Mouse (Mus musculus): ENCODE measurements around the gene Pstpip1.

Gene Pstpip1

DNA sequence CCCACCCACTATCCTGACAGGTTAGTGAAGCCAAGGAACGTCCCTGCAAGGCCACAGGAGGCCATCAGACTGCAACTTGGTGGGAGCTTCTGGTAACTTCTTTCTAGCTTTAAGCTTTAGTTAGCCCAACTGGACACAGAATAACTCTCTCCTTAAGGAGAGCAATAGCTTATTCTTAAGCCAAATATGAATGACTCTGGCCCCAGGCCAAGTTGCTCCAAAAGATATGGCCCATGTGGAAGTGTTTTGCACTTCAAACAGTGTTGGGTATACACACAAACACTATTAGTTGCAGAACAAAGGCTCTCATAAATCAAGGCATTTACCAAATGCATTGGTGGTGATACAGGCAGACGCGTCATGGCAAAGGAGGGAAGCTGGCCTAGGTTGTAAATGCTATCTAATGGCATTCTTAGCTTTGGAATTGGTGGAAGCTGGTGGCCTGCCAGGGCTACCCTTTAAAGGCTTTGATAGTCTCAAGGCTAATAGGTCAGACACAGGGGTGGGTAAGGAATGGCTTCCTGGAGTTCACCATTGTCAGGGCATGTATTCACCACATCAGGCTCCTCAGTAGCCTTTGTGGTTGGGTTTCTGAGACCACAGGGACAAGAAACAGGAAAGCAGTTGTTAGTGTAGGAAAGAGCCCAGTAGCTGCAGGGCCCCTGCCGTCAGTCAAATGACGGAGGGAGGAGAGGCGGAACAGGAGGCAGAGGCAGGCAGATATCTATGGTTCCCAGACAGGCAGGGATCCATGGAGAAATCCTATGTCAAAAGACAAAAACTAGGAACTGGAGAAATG, 16.7 kb downstream of the Pstpip1 start:
- DNase-seq (ENCODE audit: low spot score): no peak

GRCm38 (mm10) chr9:56107527-56107926, 17.8 kb downstream of the Pstpip1 start:
- no peak for DNase-seq (ENCODE audit: low spot score)

DNA sequence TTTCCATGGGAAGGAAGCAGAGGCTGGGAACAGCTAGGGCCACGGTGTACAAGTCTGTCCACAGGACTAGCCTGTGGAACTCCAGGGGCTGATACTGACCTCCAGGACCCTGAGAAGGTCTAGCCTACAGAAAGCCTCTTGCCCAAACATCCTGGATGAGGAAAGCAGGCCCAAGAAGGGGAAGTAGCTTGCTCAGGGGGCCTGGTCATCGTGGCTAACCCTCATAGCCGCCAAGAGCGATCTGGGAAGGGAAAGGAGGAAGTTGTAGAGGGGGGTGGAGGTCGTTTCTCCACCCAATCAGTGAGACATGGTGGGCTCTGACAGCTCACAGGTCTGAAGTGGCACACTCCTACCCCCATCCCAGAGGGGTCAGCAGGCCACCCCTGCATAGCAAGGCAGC, 18.4 kb downstream of the Pstpip1 start:
- DNase-seq (ENCODE audit: low spot score): no peak

GRCm38 (mm10) chr9:56118091-56118490, 28.3 kb downstream of the Pstpip1 start:
- no peak for DNase-seq (ENCODE audit: low spot score)

DNA sequence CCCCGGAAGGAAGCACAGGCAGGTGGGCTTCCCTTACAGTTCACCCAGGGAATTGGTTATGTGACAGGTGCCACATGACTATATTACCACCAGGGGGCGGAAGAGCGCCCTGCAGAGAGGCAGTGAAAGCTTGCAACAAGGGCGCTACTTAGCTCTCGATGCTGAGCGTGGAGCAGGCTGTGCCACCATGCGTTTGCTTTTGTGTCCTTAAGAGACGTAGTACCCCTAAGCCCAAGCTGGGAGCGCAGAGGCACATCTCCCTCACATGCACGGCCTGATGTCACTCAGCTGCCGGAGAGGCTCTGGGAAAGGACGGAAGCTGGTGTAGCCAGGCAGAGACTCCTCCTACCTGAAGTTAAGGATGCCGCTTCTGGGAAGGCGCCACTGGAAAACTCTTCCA, 28.8 kb downstream of the Pstpip1 start:
- peak; percentile 47 for DNase-seq (ENCODE audit: low spot score)

DNA sequence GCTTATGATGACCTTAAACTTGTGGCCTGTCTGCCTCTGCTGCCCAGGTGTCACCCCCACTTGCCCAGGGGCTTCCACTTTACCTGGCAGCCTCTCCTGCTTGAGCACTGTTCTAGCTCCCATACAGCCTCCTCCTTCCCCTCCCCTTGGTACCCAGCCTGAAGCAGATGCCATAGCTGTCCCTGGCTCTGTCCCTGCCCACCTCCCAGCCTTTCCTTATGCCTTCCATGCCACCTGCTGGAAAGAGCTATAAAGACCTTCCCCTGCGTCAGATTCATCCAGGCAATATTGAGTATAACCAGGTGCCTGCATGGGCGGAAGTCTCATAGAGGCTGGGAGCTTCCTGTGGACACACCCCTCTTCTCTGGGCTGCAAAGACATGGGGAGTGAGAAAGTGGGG, 29.9 kb downstream of the Pstpip1 start:
- DNase-seq (ENCODE audit: low spot score): no peak

- peak; percentile 22 for DNase-seq (ENCODE audit: low spot score)
Observed at GRCm38 (mm10) chr9:56121097-56121496, 31.3 kb downstream of the Pstpip1 start.

DNA sequence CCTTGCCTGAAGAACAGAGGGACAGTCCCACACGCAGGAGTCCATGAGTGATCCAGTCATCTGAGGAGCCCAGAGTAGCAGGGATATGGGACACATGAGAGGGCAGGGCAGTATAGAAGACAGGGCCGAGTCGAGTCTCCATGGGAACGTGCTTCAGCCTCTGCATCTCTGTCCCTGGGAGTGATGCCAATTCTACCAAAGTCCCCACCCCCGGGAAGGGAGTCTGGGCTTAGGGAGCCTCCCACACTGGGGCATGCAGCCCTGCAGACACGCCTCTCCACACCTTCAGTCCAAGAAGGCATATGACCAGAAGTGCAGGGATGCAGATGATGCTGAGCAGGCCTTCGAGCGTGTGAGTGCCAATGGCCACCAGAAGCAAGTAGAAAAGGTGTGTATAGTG, 33.2 kb downstream of the Pstpip1 start:
- DNase-seq (ENCODE audit: low spot score): peak; percentile 15

DNA sequence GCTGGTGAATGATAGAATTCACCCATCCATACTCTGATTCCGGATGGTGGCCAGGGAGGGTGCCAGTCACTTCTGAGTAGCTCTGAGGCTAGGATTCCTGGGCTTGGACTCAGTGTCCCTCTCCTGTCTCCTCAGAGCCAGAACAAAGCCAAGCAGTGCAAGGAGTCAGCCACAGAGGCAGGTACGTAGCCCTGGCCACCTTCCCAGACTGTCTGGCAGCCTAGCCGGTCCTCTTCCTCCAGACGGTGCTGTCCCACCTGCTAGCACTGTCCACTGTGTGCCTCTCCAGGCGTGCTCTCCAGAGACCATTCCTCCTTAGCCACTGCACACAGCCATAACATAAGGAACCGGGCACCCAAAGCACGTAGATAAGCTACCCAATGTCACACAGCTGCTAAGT, 33.9 kb downstream of the Pstpip1 start:
- DNase-seq (ENCODE audit: low spot score): no peak

- DNase-seq (ENCODE audit: low spot score): no peak
Observed at GRCm38 (mm10) chr9:56124561-56124960, 34.8 kb downstream of the Pstpip1 start.

DNA sequence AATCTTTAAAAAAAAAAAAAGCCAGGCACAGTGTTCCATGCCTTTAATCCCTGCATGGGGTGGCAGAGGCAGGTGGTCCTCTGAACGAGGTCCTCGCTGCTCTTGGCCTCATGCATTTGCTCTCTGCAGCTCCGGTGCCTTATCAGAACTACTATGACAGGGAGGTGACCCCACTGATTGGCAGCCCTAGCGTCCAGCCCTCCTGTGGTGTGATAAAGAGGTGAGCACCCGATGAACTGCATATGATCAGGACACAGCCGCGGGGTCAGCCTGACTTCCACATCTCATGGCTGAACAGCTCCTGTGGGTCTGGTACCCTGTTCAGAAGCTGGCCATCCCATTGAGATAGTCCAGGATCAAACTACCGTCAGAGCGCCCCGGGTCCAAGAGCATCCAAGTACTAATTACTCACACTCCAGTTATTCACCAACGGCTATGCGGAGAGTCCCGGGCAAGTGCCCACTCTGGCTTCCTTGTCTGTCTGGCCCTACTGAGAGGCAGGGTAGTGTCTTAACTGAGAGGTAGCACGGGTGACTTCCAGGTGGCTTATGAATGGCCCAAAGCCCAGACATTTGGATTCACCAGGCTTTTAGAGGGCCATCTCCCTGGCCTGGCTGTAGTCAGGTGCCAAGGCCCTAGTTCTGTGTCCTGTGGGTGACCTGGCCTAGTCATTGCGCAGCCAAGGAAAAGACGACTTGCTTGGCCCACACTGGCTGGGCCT, 36.9 kb downstream of the Pstpip1 start:
- DNase-seq (ENCODE audit: low spot score): no peak

GRCm38 (mm10) chr9:56128331-56128730, 38.6 kb downstream of the Pstpip1 start:
- DNase-seq (ENCODE audit: low spot score): no peak

DNA sequence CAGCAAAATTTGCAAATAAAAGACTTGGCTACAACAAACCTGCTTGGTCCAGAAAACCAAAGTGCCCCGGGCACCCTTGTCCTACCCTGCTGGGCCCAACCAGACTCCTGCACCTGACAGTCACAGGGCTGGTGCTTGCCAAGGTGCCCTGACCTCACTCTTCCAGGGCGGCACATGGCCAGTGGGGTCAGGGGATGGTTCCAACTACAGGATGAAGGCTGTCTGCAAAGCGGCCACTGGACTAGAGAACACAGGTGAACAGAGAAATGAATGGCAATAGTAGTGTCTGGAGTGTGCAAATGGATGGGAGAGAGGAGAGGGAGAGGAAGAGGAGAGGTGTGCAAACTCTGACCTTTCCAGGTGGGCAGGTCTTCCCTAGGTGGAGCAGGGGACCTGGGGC, 40.2 kb downstream of the Pstpip1 start:
- no peak for DNase-seq (ENCODE audit: low spot score)

DNA sequence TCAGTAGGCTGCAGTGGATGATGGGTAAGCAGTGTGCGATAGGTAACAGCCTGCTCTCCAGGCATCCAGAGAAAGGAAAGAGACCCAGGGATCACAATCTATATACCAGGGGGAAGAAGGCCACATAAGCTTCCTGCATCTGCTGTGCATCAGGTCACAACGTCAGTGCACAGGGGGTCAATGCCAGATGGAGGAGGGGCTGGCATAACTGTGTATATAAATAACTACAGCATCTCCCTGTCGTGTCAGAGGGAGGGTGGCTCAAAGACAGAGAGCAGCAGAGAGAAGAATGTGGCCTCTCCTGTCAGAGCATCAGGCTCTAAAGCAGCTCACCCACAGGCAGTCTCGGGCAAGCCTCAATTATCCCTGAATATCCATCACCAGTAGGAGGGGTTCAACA, 40.8 kb downstream of the Pstpip1 start:
- DNase-seq (ENCODE audit: low spot score): no peak

DNA sequence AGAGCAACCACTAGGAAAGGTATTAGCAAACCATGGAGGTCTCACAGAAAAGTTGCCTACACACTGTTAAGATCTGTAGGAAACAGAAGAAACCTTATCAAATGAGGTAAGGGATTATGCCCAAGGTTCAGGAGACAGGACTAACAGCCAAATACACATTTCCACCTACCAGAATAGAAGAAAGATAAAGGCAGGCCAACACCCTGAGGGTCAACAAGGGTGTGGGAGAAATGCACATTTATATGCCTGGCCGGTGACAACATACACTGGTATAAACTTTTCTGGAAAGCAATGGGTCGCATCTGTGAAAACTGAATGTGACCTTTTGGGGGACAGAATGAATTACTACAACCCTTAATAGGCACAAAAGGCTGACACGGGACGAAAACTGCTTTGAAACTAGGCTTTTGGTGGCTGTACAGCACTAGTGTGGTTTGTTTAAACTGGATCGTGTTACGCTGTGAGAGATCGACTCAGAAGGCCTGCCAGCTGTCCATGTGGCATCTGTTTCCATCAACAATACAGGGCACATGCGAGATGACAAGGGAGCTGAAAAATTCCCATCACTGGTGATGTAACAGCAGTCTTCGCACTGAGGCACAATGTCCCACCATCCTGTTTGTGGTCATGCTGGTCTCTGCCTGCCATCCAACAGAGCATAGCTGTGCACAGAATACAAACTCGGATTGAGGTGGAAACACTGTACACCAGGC, 42.2 kb downstream of the Pstpip1 start:
- no peak for DNase-seq (ENCODE audit: low spot score)

DNA sequence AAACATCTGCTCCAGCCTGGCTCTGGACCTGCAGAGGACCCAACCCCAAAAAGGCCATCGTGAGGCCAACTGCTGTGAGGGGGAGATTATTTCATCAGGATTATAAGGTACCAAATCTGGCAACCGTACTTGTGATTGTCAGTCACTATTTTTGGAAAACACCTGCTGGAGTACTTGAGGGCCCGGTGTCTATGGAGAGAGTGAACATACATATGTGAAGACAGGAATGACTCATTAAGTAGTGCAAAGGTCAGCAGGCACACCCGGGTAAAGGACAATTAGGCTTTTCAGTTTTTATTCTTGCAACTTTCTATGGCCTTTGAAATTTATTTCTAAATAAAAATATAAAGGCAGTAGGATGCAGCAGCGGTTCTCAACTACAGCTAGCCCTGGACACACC, 44.2 kb downstream of the Pstpip1 start:
- no peak for DNase-seq (ENCODE audit: low spot score)

DNA sequence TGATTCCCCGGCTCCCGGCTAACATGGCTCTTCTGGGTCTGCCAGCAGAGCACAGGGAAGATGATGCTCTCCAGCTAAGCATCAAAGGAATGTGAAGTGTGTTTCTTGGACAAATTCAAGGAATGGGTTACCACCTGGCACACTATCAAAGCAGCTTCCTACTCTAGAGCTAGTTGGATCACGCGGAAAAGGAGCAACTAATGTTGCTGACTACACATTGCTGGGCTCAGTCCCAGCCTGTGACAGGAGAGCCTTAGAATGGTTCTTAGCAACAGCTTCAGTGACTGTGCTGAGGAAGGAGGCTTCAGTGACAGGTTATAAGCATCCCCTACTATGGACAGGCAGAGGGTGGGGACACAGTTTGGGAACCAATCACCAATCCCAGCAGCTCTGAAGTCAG, 44.9 kb downstream of the Pstpip1 start:
- no peak for DNase-seq (ENCODE audit: low spot score)

DNA sequence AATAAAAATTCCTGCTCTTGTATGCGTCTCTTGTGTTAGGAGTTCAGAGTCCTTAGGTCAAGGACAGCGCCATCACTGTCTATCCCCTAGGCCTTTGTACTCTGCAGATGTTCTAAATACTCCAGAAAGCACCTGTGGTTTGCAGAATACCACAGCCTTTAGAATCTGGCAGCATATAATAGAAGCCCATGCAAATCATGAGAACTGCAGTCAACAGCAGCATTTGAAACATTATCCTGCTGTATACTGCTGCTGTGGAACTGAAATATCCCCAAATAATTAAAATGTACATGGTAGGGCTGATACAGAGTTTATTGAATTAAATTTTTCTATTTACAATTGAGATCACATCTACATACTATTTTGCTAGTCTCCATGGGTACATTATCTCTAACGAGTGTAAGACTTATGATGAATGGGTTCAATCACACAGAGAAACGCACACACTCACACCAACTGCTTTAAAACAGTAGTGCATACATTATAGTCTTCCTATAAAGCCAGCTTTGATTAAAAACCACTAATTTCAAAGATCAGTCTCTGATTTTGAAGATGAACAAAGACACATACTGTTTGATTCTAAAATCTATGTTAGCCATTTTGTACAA, 45.9 kb downstream of the Pstpip1 start:
- no peak for DNase-seq (ENCODE audit: low spot score)

- DNase-seq (ENCODE audit: low spot score): no peak
Observed at GRCm38 (mm10) chr9:56141776-56142175, 52.0 kb downstream of the Pstpip1 start.

DNA sequence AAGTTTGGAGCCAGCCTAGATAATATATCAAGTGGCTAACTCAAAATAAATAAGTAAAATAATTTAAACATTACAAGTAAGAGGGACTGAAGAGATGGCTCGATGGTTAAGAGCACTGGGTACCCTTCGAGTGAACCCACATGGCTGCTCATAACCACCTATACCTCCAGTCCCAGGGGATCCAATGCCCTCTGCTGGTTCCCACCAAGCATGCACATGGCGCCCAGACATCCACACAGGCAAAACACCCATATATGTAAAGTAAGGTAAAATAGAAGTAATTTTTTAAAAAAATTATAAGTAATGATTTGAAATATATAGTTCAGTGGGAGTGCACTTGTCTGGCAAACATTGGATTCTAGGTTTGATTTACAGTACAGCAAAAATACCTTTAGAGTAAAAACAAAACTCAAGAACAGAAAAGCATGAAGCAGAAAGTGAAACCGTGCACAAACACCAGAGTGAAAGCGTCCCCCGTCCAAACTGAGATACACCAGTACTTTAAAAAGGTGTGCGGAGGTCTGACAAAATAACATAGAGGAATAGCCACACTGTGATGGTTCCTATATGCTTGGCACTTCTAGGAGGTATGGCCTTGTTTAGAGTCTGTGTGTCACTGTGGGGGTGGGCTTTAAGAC, 54.7 kb downstream of the Pstpip1 start:
- no peak for DNase-seq (ENCODE audit: low spot score)

- no peak for DNase-seq (ENCODE audit: low spot score)
Observed at GRCm38 (mm10) chr9:56146326-56146923, 56.7 kb downstream of the Pstpip1 start.
